Mouse (Mus musculus): ENCODE data around the gene Ddx23. TPM values are rescaled to one million over a fixed set of nuclear protein-coding genes. Genes with fewer than 3 reads are reported as not detected.
A peak's percentile ranks its signal among the peaks of the same experiment; 100 is the strongest.

The Ddx23 gene
- polyA plus RNA-seq, 1 experiment from 2014 or later = 25.1 TPM

DNA sequence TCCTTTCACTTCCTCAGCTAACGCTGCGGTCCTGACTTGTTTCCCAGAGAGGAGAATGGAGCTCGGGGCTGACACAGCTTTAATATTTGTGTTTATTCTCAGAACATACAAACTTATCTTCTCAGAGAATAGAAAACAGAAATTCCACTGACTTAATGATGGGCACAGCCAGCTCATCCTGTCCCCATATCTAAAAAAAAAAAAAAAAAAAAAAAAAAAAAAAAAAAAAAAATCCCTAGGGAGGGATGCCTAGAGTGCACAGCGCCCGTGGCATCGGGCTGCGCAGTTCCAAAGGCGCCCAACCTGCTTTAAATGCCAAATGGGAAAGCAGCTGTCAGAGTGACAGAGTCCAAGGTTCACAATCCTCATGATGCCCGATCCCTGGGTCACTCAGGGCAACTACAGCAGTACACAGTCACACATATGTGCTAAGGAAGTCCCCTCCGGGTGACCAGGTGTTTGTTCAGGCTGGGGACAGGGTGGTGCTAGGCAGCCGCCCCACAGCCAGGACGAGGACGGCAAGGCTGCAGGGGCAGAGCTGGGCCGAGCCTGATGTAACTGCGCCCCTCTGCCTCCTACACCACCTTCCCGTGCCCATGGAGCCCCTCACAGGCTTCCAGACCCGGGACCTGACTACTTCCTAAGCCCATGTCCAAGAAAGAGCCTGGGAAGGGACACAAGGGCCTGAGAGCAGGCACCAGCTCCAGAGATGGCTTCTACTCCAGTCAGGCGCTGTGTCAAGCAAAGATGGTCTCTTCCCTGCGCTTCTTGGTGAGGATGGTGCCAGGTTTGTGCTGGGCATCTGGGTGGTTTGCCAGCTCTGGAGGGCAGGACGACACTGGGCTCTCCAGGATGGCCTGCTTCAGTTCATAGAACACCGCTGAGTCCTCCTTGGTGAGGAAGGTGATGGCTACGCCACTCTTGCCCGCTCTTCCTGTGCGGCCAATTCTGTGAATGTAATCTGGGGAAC, 17.4 kb downstream of the Ddx23 start:
- H3K27me3 ChIP-seq = no peaks in the 10 kb centered on the region
- H3K9ac ChIP-seq = no peak overlapping the region
- no peaks in the 10 kb centered on the region for H3K4me1 ChIP-seq
- H3K9me3 ChIP-seq (replicated peaks) = no peaks in the 10 kb centered on the region
- H3K4me2 ChIP-seq (replicated peaks) = no peak overlapping the region
- WGBS = 84% methylated on average over 24 of the region's 24 CpGs
- no peak for ATAC-seq (ENCODE audit: insufficient number of reproducible peaks, low FRiP score, low TSS enrichment, low read depth)
- H3K4me3 ChIP-seq (replicated peaks) = no peak overlapping the region
- H3K36me3 ChIP-seq = peaks cover 96% of the 10 kb centered on the region
- no peak overlapping the region for H3K27ac ChIP-seq (replicated peaks)

- 89% methylated on average over 12 of the region's 12 CpGs for WGBS
- ATAC-seq (ENCODE audit: insufficient number of reproducible peaks, low FRiP score, low TSS enrichment, low read depth) = no peak
- H3K9me3 ChIP-seq (replicated peaks) = no peaks in the 10 kb centered on the region
- H3K36me3 ChIP-seq = peaks cover 96% of the 10 kb centered on the region
- no peaks in the 10 kb centered on the region for H3K4me1 ChIP-seq
- H3K27ac ChIP-seq (replicated peaks) = no peak overlapping the region
- H3K4me2 ChIP-seq (replicated peaks) = no peak overlapping the region
- H3K9ac ChIP-seq = no peak overlapping the region
- H3K4me3 ChIP-seq (replicated peaks) = no peak overlapping the region
- no peaks in the 10 kb centered on the region for H3K27me3 ChIP-seq
These were observed 18.3 kb downstream of the Ddx23 start for GRCm38 (mm10) chr15:98644406-98644805.

DNA sequence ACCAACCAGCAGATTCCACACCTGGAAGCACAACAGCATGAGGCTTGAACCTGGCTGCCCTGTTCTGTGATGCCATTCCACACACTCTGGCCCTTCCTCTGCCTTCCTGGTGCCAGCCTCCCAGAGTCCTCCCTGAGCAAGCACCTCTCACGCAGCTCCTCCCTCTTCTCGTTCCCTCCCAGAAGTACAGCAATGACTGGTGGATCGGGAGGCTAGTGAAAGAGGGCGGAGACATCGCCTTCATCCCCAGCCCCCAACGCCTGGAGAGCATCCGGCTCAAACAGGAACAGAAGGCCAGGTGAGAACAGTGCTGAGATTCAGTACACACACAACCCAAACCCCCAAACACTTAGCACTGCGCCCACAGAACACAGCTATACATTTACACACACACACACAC, 22.5 kb downstream of the Ddx23 start:
- no peaks in the 10 kb centered on the region for H3K27me3 ChIP-seq
- no peak overlapping the region for H3K4me2 ChIP-seq (replicated peaks)
- no peak for ATAC-seq (ENCODE audit: insufficient number of reproducible peaks, low FRiP score, low TSS enrichment, low read depth)
- no peak overlapping the region for H3K4me3 ChIP-seq (replicated peaks)
- WGBS = 36% methylated on average over 8 of the region's 8 CpGs
- no peaks in the 10 kb centered on the region for H3K9me3 ChIP-seq (replicated peaks)
- H3K9ac ChIP-seq = no peak overlapping the region
- no peak overlapping the region for H3K27ac ChIP-seq (replicated peaks)
- peaks cover 21% of the 10 kb centered on the region for H3K4me1 ChIP-seq
- H3K36me3 ChIP-seq = peaks cover 57% of the 10 kb centered on the region

DNA sequence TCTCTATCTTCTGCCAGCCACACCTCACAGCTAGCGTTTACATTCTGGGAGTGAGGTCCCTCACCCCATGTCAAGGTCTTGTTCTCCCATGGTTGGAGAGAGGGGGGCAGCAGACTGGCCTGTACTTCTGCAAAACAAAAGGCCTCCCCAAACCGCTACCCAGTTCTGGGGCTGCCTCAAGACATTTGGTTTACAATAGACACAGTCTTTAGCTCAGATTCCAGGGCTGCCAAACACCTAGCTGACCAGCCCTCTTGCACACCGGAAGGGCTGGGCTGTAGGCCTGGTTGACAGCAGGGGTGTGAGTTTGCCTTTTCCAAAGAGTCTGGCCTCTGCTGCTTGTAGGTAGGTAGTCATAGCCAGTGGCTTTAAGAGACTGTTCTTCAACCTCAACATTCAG, 25.5 kb downstream of the Ddx23 start:
- H3K27me3 ChIP-seq = peaks cover 6% of the 10 kb centered on the region; the same call in 1 of the 2 replicates
- ATAC-seq (ENCODE audit: insufficient number of reproducible peaks, low FRiP score, low TSS enrichment, low read depth) = no peak
- peaks cover 44% of the 10 kb centered on the region for H3K4me1 ChIP-seq
- H3K36me3 ChIP-seq = peaks cover 28% of the 10 kb centered on the region
- no peak overlapping the region for H3K27ac ChIP-seq (replicated peaks)
- WGBS = 53% methylated on average over 3 of the region's 3 CpGs
- H3K9ac ChIP-seq = no peak overlapping the region
- no peak overlapping the region for H3K4me2 ChIP-seq (replicated peaks)
- H3K9me3 ChIP-seq (replicated peaks) = no peaks in the 10 kb centered on the region
- no peak overlapping the region for H3K4me3 ChIP-seq (replicated peaks)

- Histone ChIP-seq H3K36me3 (peaks cover 22% of the 10 kb centered on the region), H3K4me1 (peaks cover 51% of the 10 kb centered on the region), H3K4me3 (replicated peaks) (0 out of 2 replicates have a peak overlapping the region, but pooled peaks have one; percentile 75), H3K27me3 (peaks cover 6% of the 10 kb centered on the region; the same call in 1 of the 2 replicates), H3K9me3 (replicated peaks) (no peaks in the 10 kb centered on the region), H3K9ac (no peak overlapping the region), H3K27ac (replicated peaks) (no peak overlapping the region), H3K4me2 (replicated peaks) (peak overlapping the region; percentile 87)
- ATAC-seq (ENCODE audit: insufficient number of reproducible peaks, low FRiP score, low TSS enrichment, low read depth) = no peak
- WGBS = 34% methylated on average over 5 of the region's 5 CpGs
These were observed 26.2 kb downstream of the Ddx23 start for GRCm38 (mm10) chr15:98636517-98636916.

DNA sequence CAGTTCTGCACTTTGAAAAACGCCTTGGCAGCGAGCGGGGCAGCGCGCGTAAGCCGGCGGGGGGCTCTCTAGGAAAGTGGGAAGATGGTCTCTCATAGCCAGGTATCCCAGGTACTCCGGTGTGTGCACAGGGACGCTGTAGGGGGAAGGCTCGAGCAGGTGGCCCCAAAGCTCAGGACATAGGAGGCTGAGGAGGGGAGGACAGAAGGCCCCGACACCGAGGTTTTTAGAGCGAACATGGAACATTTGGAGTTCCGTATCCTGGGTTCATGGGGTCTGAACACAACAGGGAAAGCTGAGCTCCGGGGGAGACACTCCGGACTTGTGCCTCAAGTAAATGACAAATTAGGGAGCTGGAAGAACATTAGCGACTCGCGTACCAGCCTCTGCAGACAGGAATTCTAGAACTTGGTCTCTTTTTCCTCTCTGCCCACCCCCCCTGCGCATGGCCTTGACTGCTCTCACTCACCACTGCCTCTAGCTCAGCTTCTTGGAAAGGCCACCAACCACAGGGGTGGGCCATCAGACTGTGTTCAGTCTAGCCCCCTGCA, 27.3 kb downstream of the Ddx23 start:
- H3K4me1 ChIP-seq = peaks cover 61% of the 10 kb centered on the region
- H3K4me2 ChIP-seq (replicated peaks) = peak overlapping the region; percentile 87
- H3K27ac ChIP-seq (replicated peaks) = peak overlapping the region; percentile 89; the same call in 1 of the 2 replicates
- 1% methylated on average over 21 of the region's 21 CpGs for WGBS
- peaks cover 12% of the 10 kb centered on the region; the same call in 1 of the 2 replicates for H3K36me3 ChIP-seq
- no peaks in the 10 kb centered on the region for H3K9me3 ChIP-seq (replicated peaks)
- H3K27me3 ChIP-seq = peaks cover 6% of the 10 kb centered on the region; the same call in 1 of the 2 replicates
- peak overlapping the region; percentile 75 for H3K4me3 ChIP-seq (replicated peaks)
- no peak for ATAC-seq (ENCODE audit: insufficient number of reproducible peaks, low FRiP score, low TSS enrichment, low read depth)
- peak overlapping the region; percentile 71 for H3K9ac ChIP-seq

DNA sequence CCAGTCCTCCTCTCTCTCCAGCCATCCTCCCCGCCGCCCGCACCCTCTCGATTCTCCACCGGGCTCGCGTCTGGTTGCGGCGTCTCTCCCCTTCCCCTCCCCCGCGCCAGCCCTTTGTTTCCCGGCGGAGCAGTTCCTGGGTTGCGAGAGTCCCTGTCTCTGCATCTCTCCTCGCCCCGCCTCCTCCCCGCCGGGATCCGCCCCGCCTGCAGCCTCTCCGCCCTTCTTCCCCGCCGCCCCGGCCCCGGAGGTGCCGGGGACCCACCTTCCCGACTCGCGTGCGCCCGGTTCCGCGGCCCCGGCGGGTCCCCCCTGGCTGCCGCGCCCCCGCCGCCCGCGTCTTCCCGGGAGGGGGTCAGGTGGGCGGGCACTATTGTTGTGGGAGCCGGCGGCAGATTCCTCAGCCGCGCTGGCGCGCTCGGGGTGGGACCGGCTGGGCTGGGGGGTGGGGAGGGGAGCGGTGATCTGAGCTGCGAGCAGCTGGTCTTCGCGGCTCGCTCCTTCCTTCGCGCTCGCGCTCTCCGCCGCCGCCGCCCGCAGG, 28.1 kb downstream of the Ddx23 start:
- WGBS = 1% methylated on average over 50 of the region's 65 CpGs
- peaks cover 8% of the 10 kb centered on the region; the same call in 1 of the 2 replicates for H3K27me3 ChIP-seq
- peak; percentile 76 for ATAC-seq (ENCODE audit: insufficient number of reproducible peaks, low FRiP score, low TSS enrichment, low read depth)
- H3K4me3 ChIP-seq (replicated peaks) = peak overlapping the region; percentile 75
- H3K9me3 ChIP-seq (replicated peaks) = no peaks in the 10 kb centered on the region
- peaks cover 5% of the 10 kb centered on the region; the same call in 1 of the 2 replicates for H3K36me3 ChIP-seq
- H3K4me2 ChIP-seq (replicated peaks) = peak overlapping the region; percentile 87
- H3K27ac ChIP-seq (replicated peaks) = peak overlapping the region; percentile 89
- H3K4me1 ChIP-seq = peaks cover 61% of the 10 kb centered on the region
- H3K9ac ChIP-seq = peak overlapping the region; percentile 71

GRCm38 (mm10) chr15:98633822-98634470, 28.7 kb downstream of the Ddx23 start:
- Histone ChIP-seq H3K4me1 (peaks cover 66% of the 10 kb centered on the region), H3K4me2 (replicated peaks) (peak overlapping the region; percentile 87), H3K27me3 (peaks cover 8% of the 10 kb centered on the region; the same call in 1 of the 2 replicates), H3K9ac (peak overlapping the region; percentile 71), H3K27ac (replicated peaks) (peak overlapping the region; percentile 89), H3K9me3 (replicated peaks) (no peaks in the 10 kb centered on the region), H3K36me3 (no peaks in the 10 kb centered on the region), H3K4me3 (replicated peaks) (peak overlapping the region; percentile 75)
- ATAC-seq (ENCODE audit: insufficient number of reproducible peaks, low FRiP score, low TSS enrichment, low read depth) = no peak
- WGBS = under 1% methylated on average over 25 of the region's 25 CpGs

DNA sequence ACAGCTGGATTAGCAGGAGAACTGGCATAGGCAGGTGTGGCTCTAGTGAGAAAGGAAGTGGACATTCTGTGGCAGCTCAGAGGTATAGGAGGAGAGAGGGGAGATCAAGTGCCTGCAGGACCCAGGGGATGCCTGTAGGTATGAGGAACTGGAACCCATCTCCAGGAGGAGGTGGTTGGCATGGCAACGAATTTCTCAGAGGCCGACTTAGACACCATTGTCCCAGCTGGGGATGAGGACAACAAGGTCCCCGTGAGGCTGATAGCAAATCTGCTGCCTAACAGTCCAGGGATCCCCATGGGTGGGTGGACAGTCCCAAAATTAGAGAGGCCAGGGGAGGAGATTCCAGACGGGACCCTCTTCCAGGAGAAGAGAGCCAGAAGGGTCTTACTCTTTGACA, 29.8 kb downstream of the Ddx23 start:
- Histone ChIP-seq H3K9ac (peak overlapping the region; percentile 40), H3K27me3 (peaks cover 8% of the 10 kb centered on the region; the same call in 1 of the 2 replicates), H3K9me3 (replicated peaks) (no peaks in the 10 kb centered on the region), H3K36me3 (no peaks in the 10 kb centered on the region), H3K4me1 (peaks cover 76% of the 10 kb centered on the region), H3K4me3 (replicated peaks) (peak overlapping the region; percentile 75), H3K4me2 (replicated peaks) (peak overlapping the region; percentile 87), H3K27ac (replicated peaks) (peak overlapping the region; percentile 75; the same call in 1 of the 2 replicates)
- WGBS = 7% methylated on average over 4 of the region's 4 CpGs
- no peak for ATAC-seq (ENCODE audit: insufficient number of reproducible peaks, low FRiP score, low TSS enrichment, low read depth)

GRCm38 (mm10) chr15:98632107-98632744, 30.5 kb downstream of the Ddx23 start:
- H3K9ac ChIP-seq = peak overlapping the region; percentile 40
- peak overlapping the region; percentile 75 for H3K4me3 ChIP-seq (replicated peaks)
- peak; percentile 85 for ATAC-seq (ENCODE audit: insufficient number of reproducible peaks, low FRiP score, low TSS enrichment, low read depth)
- peaks cover 75% of the 10 kb centered on the region for H3K4me1 ChIP-seq
- no peaks in the 10 kb centered on the region for H3K9me3 ChIP-seq (replicated peaks)
- H3K27me3 ChIP-seq = peaks cover 8% of the 10 kb centered on the region; the same call in 1 of the 2 replicates
- peak overlapping the region; percentile 87 for H3K4me2 ChIP-seq (replicated peaks)
- H3K27ac ChIP-seq (replicated peaks) = peak overlapping the region; percentile 75
- H3K36me3 ChIP-seq = no peaks in the 10 kb centered on the region
- WGBS = under 1% methylated on average over 25 of the region's 25 CpGs

Data from embryonic facial prominence, embryonic 15.5 days (tissue).